Mouse (Mus musculus) thymus, adult 2 months (tissue): ENCODE results near the gene Hrct1. TPM values are rescaled to one million over a fixed set of nuclear protein-coding genes. Genes with fewer than 3 reads are reported as not detected.

Experiments used
- DNase-seq: peaks from one replicate; pipeline ENCODE4 v3.0.0; 2021
- H3K27ac ChIP-seq: fragments of 200-500 bp; 2 replicates; pipeline ENCODE4 v1.5.1; 2012; ENCODE audit warnings: low read length, control low read depth; ENCODE audit not compliant: control insufficient read depth, insufficient read depth
- H3K27me3 ChIP-seq: fragments of 200-500 bp; 2 replicates; pipeline ENCODE4 v1.6.1; 2012; ENCODE audit warnings: mild to moderate bottlenecking, low read length, moderate library complexity, mixed read lengths; ENCODE audit not compliant: control insufficient read depth, insufficient read depth
- H3K36me3 ChIP-seq: fragments of 200-500 bp; 2 replicates; pipeline ENCODE4 v1.6.1; 2012; ENCODE audit warnings: mild to moderate bottlenecking, low read length, moderate library complexity; ENCODE audit not compliant: control insufficient read depth, insufficient read depth
- H3K4me1 ChIP-seq: fragments of 200-500 bp; replicated peaks from 2 replicates; pipeline ENCODE4 v1.6.1; 2012; ENCODE audit warnings: low read length; ENCODE audit not compliant: control insufficient read depth, insufficient read depth
- H3K4me3 ChIP-seq: fragments of 200-500 bp; 2 replicates; pipeline ENCODE4 v1.5.1; 2012; ENCODE audit warnings: mild to moderate bottlenecking, low read length, control low read depth, moderate library complexity; ENCODE audit not compliant: control insufficient read depth, insufficient read depth
- CTCF ChIP-seq: fragments of 200-500 bp; IDR thresholded peaks from 2 replicates; pipeline ENCODE4 v1.5.1; 2012; ENCODE audit warnings: mild to moderate bottlenecking, control low read depth, low read length, moderate library complexity, borderline replicate concordance; ENCODE audit not compliant: control insufficient read depth, poor library complexity, insufficient read depth; ENCODE audit errors: extremely low read depth
- POLR2A ChIP-seq: fragments of 200-500 bp; IDR thresholded peaks from 2 replicates; pipeline ENCODE4 v1.6.1; 2012; ENCODE audit warnings: mild to moderate bottlenecking, low read length, control low read depth, moderate library complexity; ENCODE audit not compliant: control insufficient read depth, poor library complexity, insufficient read depth; ENCODE audit errors: extremely low read depth
- WGBS: fragments of 180-500 bp; shearing (Covaris S2); methylation state at CpG from one replicate; pipeline ENCODE4 v1.1.7; 2018; 5-methylcytosine and 5-hydroxymethylcytosine counted together
- polyA plus RNA-seq: library from polyadenylated mRNA; depleted of rRNA; stranded (reverse); fragments of >200 nt; gene quantifications from 2 replicates; pipeline ENCODE4 v1.2.3, GENCODE M21; 2012

Hrct1 gene
- polyA plus RNA-seq, 1 experiment, result 1.8 TPM

DNA sequence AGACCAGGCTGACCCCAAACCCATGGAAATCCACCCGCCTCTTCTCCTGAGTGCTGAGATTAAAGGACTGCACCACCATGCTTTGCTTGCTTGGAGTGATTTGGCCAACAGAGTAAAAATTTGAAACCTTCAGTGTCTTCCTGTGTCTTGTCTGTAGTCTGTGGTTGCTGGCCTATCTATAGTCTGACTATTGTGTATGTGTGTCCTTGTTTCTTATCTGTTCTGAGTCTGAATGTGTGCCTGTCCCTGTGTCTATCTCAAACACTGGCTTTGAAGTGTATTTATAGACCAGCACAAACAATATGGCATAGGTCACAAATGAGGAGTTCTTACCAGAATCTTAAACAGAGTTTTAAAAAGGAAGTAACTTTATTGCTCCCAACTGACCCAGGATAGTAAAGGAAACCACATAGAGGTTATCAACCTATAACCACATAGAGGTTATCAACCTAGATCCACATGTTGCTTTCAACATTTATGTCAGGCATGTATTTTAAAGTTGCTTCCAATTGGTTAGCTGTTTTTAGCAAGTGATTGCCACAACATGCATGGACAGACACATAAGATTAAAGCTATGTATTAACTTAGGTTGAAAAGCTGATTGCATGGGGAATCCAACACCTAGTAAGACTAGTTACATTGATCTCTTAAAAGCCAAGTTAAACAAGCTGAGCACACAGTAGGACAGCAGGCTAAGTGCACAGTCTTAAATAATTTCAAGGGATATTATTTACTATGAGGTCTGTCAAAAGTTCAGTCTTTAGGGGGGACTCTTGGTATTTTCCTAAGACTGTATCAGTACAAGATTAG, 32.3 kb upstream of the Hrct1 start:
- Histone ChIP-seq H3K4me1 (no peaks in the 10 kb centered on the region), H3K36me3 (no peaks in the 10 kb centered on the region), H3K27ac (no peak overlapping the region), H3K27me3 (no peaks in the 10 kb centered on the region), H3K4me3 (no peak overlapping the region)
- 81% methylated on average over 1 of the region's 1 CpGs for WGBS
- no peak for DNase-seq
- TF ChIP-seq CTCF (no peak), POLR2A (no peak)

DNA sequence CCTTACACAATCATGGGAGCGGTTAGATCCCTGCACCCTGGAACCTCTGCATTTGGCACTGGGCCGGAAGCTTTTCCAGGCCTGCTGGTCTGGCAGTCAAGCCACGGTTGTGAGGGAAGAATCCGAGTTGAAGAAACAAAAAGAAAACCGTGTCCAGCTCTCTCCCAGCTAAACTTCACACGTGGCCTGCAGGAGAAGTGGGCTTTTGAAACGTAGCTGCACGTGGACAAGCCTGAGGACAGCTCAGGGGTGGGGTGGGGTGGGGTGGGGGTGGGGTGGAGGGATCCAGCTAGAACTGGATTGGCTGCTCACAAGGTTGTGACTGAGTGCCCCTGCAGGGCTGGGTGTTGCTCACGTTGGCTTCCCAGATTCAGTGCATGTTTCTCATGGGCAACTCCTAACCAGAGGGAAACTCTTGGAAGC, 31.7 kb upstream of the Hrct1 start:
- TF ChIP-seq CTCF (no peak), POLR2A (no peak)
- Histone ChIP-seq H3K27me3 (no peaks in the 10 kb centered on the region), H3K27ac (no peak overlapping the region), H3K4me1 (no peaks in the 10 kb centered on the region), H3K36me3 (no peaks in the 10 kb centered on the region), H3K4me3 (no peak overlapping the region)
- no peak for DNase-seq
- WGBS, result 68% methylated on average over 9 of the region's 9 CpGs

DNA sequence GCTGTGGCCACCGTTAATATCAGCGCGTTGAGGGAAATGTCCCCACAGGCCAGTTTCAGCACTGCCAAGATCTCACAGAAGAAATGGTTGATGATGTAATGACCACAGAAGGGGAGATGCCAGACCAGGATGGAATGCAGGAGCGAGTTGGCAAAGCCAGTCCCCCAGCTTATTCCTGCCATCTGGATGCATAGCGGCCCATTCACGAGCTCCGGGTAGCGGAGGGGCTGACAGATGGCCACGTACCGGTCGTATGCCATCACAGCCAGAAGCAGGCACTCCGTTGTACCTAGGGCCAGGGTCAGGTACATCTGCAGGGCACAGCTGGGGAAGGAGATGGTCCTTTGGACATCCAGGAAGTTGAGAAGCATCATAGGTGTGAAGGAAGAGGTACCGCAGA, 30.4 kb upstream of the Hrct1 start:
- Histone ChIP-seq H3K4me3 (no peak overlapping the region), H3K4me1 (no peaks in the 10 kb centered on the region), H3K27ac (no peak overlapping the region), H3K36me3 (no peaks in the 10 kb centered on the region), H3K27me3 (no peaks in the 10 kb centered on the region)
- WGBS, result 98% methylated on average over 13 of the region's 13 CpGs
- no peak for DNase-seq
- TF ChIP-seq CTCF, result no peak
- TF ChIP-seq POLR2A, result no peak

DNA sequence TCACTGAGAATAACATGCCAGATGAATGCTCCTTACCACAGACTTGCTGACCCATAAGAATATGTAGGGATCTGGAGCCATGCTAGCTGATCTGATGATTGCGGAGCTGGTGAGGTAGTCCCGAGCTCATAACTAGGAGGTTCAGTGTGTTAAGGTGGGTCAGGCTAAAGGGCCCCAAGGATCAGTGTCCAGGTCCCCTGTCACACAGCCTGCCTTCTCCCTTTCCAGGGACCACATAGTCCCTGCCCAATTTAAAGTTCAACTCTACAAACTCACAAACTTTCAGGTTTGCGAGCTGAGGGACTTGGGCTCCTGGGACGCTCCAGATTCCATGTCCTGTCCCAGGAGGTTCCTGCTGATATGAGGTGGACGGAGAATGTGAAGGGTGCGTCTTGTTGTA, 26.3 kb upstream of the Hrct1 start, which contains the start of gene Olfr70:
Gene Olfr70 (minus strand): TSS at position 101 of the 400 bp plus-strand sequence.
- Histone ChIP-seq H3K36me3 (no peaks in the 10 kb centered on the region), H3K4me1 (no peaks in the 10 kb centered on the region), H3K4me3 (no peak within 1 kb of the TSS), H3K27me3 (no peaks in the 10 kb centered on the region), H3K27ac (no peak within 1 kb of the TSS)
- no peak for DNase-seq
- TF ChIP-seq POLR2A, result no peak
- TF ChIP-seq CTCF, result no peak
- 97% methylated on average over 6 of the region's 6 CpGs for WGBS

DNA sequence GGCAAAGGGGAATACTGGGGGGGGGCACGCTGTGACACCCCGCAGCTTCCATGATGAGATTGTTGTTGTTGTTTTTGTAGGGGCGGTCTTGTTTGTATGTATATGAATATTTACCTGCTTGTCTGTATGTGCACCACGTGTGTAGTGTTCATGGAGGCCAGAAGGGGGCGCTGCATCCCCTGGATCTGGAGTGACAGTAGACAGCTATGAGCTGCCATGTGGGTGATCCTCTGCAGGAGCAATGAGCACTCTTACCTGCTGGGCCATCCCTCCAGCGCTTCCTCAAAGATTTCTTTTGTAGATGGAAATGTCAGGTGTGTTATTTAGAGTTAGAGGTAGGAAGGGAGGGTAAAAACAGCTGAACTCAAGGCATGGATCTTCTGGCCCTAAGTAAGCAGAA, 23.5 kb upstream of the Hrct1 start:
- H3K36me3 ChIP-seq, result no peaks in the 10 kb centered on the region
- H3K27ac ChIP-seq, result no peak overlapping the region
- H3K4me3 ChIP-seq, result no peak overlapping the region
- DNase-seq, result no peak
- 87% methylated on average over 6 of the region's 6 CpGs for WGBS
- H3K4me1 ChIP-seq, result no peaks in the 10 kb centered on the region
- TF ChIP-seq POLR2A (no peak), CTCF (no peak)
- no peaks in the 10 kb centered on the region for H3K27me3 ChIP-seq

DNA sequence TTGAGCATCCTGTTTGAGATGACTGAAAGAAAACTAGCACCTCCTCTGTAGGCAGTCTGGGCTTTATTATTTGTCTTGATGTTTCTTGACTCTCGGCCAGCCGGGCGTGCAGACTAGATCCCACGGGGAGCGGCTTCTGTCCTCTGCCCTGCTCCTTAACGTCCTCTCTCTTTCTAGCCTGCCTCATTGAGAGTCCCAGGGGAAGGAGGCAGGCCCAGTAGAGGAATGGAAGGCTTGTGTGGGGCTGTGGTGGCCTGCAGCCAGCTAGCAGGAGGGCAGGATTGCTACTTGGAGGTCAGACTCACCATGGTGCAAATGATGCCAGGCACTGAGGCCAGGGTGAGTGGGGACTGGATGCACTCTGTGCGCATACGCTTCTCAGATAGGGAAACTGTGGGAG, 23.1 kb upstream of the Hrct1 start:
- no peaks in the 10 kb centered on the region for H3K27me3 ChIP-seq
- WGBS, result 91% methylated on average over 8 of the region's 8 CpGs
- H3K27ac ChIP-seq, result no peak overlapping the region
- H3K4me3 ChIP-seq, result no peak overlapping the region
- TF ChIP-seq POLR2A (no peak), CTCF (no peak)
- DNase-seq, result no peak
- no peaks in the 10 kb centered on the region for H3K4me1 ChIP-seq
- H3K36me3 ChIP-seq, result no peaks in the 10 kb centered on the region
